Mouse (Mus musculus) layer of hippocampus, adult 6 months (tissue): ENCODE data around the gene Olfr392. TPM values are rescaled to one million over a fixed set of nuclear protein-coding genes. Genes with fewer than 3 reads are reported as not detected.

ENCODE experiments used
- long read RNA-seq, 2 experiments: library from polyadenylated mRNA; unstranded; transcript quantifications; one replicate each; pipeline ENCODE4 v2.0.0; 2019 to 2020
- polyA plus RNA-seq: library from polyadenylated mRNA; unstranded; fragments of <200 nt; fragmentation: Nextera tagmentation; gene quantifications from 2 replicates; pipeline ENCODE4 v1.2.3, GENCODE M21; 2021

The Olfr392 gene
- polyA plus RNA-seq = not detected in 2 replicates
- long read RNA-seq, experiment 1 = 0 reads
- long read RNA-seq, experiment 2 = 0 reads

DNA sequence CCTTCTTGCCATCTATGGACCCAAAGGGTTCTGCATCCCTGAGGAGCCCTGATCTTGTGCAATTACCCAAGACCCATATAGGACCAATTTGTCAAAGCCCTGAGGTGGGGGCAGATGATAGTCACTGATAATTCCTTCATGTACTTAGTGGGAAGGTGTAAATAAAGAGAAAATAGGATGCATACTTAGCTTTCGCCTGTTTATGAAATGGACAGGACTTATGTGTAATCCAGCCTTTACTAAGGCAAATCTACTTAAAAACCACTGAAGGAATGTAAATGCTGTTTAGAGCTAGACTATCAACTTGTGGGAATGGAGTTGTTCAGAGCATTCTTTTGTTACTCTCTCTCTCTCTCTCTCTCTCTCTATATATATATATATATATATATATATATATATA lies at the start of gene Olfr392:
Gene Olfr392 (minus strand): TSS at position 101 of the 400 bp plus-strand sequence.

GRCm38 (mm10) chr11:73851354-73851753 lies 34.5 kb upstream of the Olfr392 start, which contains the start of gene Olfr393:
Olfr393 (minus strand) TSS chr11:73851454.

DNA sequence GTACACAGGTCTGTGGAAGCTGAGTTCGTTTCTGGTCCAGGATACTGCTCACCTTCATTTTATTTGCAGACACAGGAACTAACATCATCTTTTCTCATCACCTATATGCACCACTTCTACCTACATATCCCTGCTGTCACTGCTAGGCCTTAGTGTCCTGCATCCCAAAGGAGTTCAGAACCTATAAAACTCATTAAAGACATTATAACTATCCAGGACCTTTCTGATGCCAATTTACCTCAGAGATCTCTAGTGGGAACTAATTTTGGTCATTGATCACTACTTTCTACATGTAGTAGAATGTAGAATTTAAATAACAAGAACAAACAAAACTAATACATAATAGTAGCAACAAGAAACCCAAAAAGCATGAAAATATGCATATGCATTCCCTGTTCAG lies 13.9 kb downstream of the Olfr392 start, which contains the start of gene Olfr391-ps:
Gene Olfr391-ps (minus strand): TSS at position 101 of the 400 bp plus-strand sequence.

GRCm38 (mm10) chr11:73782664-73783063 lies 34.2 kb downstream of the Olfr392 start, which contains the start of gene Olfr390:
Olfr390 (plus strand) TSS chr11:73782964.

GRCm38 (mm10) chr11:73780613-73781012 lies 36.2 kb downstream of the Olfr392 start, which contains the start of gene Olfr389:
Olfr389 (minus strand) TSS chr11:73780713.

Other genes with a start within 250 kb of the Olfr392 start
- gene Olfr385, start 224.0 kb downstream of the Olfr392 start, polyA plus RNA-seq = not detected in 2 replicates
- not detected in 2 replicates for gene Olfr384, start 218.5 kb downstream of the Olfr392 start, polyA plus RNA-seq
- gene Zfp735, start 128.3 kb downstream of the Olfr392 start, polyA plus RNA-seq = not detected in 2 replicates
- not detected in 2 replicates for gene Olfr389, start 36.3 kb downstream of the Olfr392 start, polyA plus RNA-seq
- not detected in 2 replicates for gene Olfr390, start 34.1 kb downstream of the Olfr392 start, polyA plus RNA-seq
- gene Olfr391-ps, start 14.0 kb downstream of the Olfr392 start, polyA plus RNA-seq = not detected in 2 replicates
- not detected in 2 replicates for gene Olfr393, start 34.4 kb upstream of the Olfr392 start, polyA plus RNA-seq
- gene Olfr394, start 73.7 kb upstream of the Olfr392 start, polyA plus RNA-seq = not detected in 2 replicates
- not detected in 2 replicates for gene Olfr395, start 92.2 kb upstream of the Olfr392 start, polyA plus RNA-seq
- gene Olfr23, start 119.6 kb upstream of the Olfr392 start, polyA plus RNA-seq = not detected in 2 replicates
- gene Olfr397, start 143.8 kb upstream of the Olfr392 start, polyA plus RNA-seq = not detected in 2 replicates
- gene Olfr398, start 173.4 kb upstream of the Olfr392 start, polyA plus RNA-seq = not detected in 2 replicates
- not detected in 2 replicates for gene Olfr139, start 239.5 kb upstream of the Olfr392 start, polyA plus RNA-seq
- gene Olfr399, start 239.6 kb upstream of the Olfr392 start, polyA plus RNA-seq = not detected in 2 replicates